In genomic region chr16:13446488-13446887, GRCm38 (mm10) we compare ENCODE assay signal across 8 mouse cellular contexts.
A peak's percentile ranks its signal among the peaks of the same experiment; 100 is the strongest.
DNase-seq lines count a peak whose midpoint lies in the region; ATAC-seq and TF ChIP-seq lines count a peak whose summit lies in the region.

No protein-coding gene starts in this region.

- 26% methylated on average over 15 of the region's 15 CpGs for WGBS in cerebellum, adult 2 months
- 23% methylated on average over 15 of the region's 15 CpGs for WGBS in forebrain, embryonic 10.5 days
- 17% methylated on average over 15 of the region's 15 CpGs for WGBS in hindbrain, embryonic 15.5 days
- 23% methylated on average over 15 of the region's 15 CpGs for WGBS in midbrain, embryonic 10.5 days

- H3K4me3 ChIP-seq in cerebellum, adult 2 months (replicated peaks; ENCODE audit: insufficient read depth, low read depth, low read length), result peak overlapping the region; percentile 84
- peak overlapping the region; percentile 76 for H3K4me3 ChIP-seq in forebrain, embryonic 10.5 days
- H3K4me3 ChIP-seq in hindbrain, embryonic 15.5 days, result peak overlapping the region; percentile 84
- peak overlapping the region; percentile 90 for H3K4me3 ChIP-seq in midbrain, embryonic 10.5 days

- no peak overlapping the region for H3K27ac ChIP-seq in cerebellum, adult 2 months (ENCODE audit: insufficient read depth, low read length)
- H3K27ac ChIP-seq in forebrain, embryonic 10.5 days, result no peak overlapping the region
- H3K27ac ChIP-seq in hindbrain, embryonic 15.5 days (replicated peaks), result no peak overlapping the region
- no peak overlapping the region for H3K27ac ChIP-seq in midbrain, embryonic 10.5 days (replicated peaks)

- peak overlapping the region; percentile 99 for H3K4me2 ChIP-seq in hindbrain, embryonic 15.5 days

- peak; percentile 48; the same call in 1 of the 2 replicates for TF ChIP-seq CTCF in cerebellum, adult 2 months (IDR thresholded peaks at IDR 0.05; ENCODE audit: borderline replicate concordance, insufficient read depth, low read depth, low read length)

- TF ChIP-seq POLR2A in cerebellum, adult 2 months (IDR thresholded peaks at IDR 0.05; ENCODE audit: borderline replicate concordance, insufficient read depth, low read length), result no peak

- peak; percentile 64 for ATAC-seq in hindbrain, embryonic 15.5 days (ENCODE audit: low FRiP score, low read depth)

- 0 out of 2 replicates have a peak overlapping the region, but pooled peaks have one; percentile 86 for H3K9ac ChIP-seq in hindbrain, embryonic 15.5 days

- no peaks in the 10 kb centered on the region for H3K36me3 ChIP-seq in forebrain, embryonic 10.5 days (replicated peaks)
- H3K36me3 ChIP-seq in hindbrain, embryonic 15.5 days, result no peaks in the 10 kb centered on the region
- no peaks in the 10 kb centered on the region for H3K36me3 ChIP-seq in midbrain, embryonic 10.5 days

- H3K4me1 ChIP-seq in cerebellum, adult 2 months (ENCODE audit: control insufficient read depth, insufficient read depth, low read length), result no peaks in the 10 kb centered on the region
- H3K4me1 ChIP-seq in forebrain, embryonic 10.5 days, result peaks cover 50% of the 10 kb centered on the region
- peaks cover 21% of the 10 kb centered on the region for H3K4me1 ChIP-seq in hindbrain, embryonic 15.5 days (replicated peaks)
- peaks cover 51% of the 10 kb centered on the region for H3K4me1 ChIP-seq in midbrain, embryonic 10.5 days

- no peaks in the 10 kb centered on the region for H3K27me3 ChIP-seq in cerebellum, adult 2 months (ENCODE audit: control insufficient read depth, insufficient read depth, low read length)
- H3K27me3 ChIP-seq in forebrain, embryonic 10.5 days (ENCODE audit: poor library complexity, severe bottlenecking), result peaks cover 88% of the 10 kb centered on the region
- H3K27me3 ChIP-seq in hindbrain, embryonic 15.5 days, result 0 out of 2 replicates have a peak, but pooled peaks cover 13% of the 10 kb centered on the region
- H3K27me3 ChIP-seq in midbrain, embryonic 10.5 days (ENCODE audit: low read depth, poor library complexity, severe bottlenecking), result peaks cover 75% of the 10 kb centered on the region

- H3K9me3 ChIP-seq in forebrain, embryonic 10.5 days, result no peaks in the 10 kb centered on the region
- H3K9me3 ChIP-seq in hindbrain, embryonic 15.5 days, result no peaks in the 10 kb centered on the region
- H3K9me3 ChIP-seq in midbrain, embryonic 10.5 days (replicated peaks), result no peaks in the 10 kb centered on the region

- DNase-seq in cerebellum, adult 2 months, result peak; percentile 43 to 56
- no peak for DNase-seq in cerebellum, adult 8-10 months
- peak; percentile 48 for DNase-seq in 3134 (ENCODE audit: extremely low read depth, insufficient read length, low spot score)
- no peak for DNase-seq in forebrain, embryonic 10.5 days (ENCODE audit: extremely low spot score, low spot score)
- DNase-seq in midbrain, embryonic 10.5 days (ENCODE audit: low spot score), result no peak
- no peak for DNase-seq in spleen, postnatal 10 days (ENCODE audit: low spot score in 2 of 2)
- DNase-seq in c-Kit-positive CD71-positive TER-119-positive erythroid progenitor cells, embryonic 14.5 days (ENCODE audit: low spot score), result no peak

Comparison
In these comparisons a context has a peak if more than half of its experiments do, and no peak if none do; other contexts are left out.
1. DNase-seq: peak in cerebellum, adult 2 months (2 of 2) and 3134 (single experiment); none in cerebellum, adult 8-10 months (single experiment), forebrain, embryonic 10.5 days (single experiment), midbrain, embryonic 10.5 days (single experiment), spleen, postnatal 10 days (0 of 2) and c-Kit-positive CD71-positive TER-119-positive erythroid progenitor cells, embryonic 14.5 days (single experiment).
2. Peak in every context shown above with its lines, with median percentiles within 50 percentile points of each other: H3K4me3 ChIP-seq.